Mouse (Mus musculus): ENCODE results near the gene Tsx. TPM values are rescaled to one million over a fixed set of nuclear protein-coding genes. Genes with fewer than 3 reads are reported as not detected.
"Not testable (repeated sequence)": the region's sequence is repeated elsewhere in the genome, so short reads cannot be mapped to it uniquely, and the experiment has no call there.

Gene Tsx
- total RNA-seq (2017): not detected in 2 replicates

DNA sequence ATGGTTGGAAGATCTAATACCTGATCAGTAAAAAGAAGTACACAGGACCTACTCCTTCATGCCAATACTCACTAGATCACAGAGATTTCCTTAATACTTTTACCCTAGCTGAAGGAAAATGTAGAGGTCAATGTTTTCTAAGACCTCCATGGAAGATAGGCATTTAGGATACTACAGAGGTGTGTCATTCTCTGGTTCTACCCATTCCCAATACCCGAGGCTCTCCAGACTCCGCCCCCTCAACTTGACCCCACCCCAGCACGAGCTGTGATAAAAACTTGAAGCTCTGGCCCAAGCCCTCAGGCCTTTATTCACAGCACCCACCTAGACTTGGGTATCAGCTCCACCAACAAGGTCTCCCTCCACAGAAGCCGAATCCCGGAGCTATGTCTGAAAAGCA lies at the start of gene Tsx:
Gene Tsx (plus strand): TSS at position 301 of the 400 bp plus-strand sequence.
- ATAC-seq (replicated peaks in 1 of 2; ENCODE audit: insufficient read depth in 1 of 2, low FRiP score in 2 of 2, low TSS enrichment in 1 of 2, low read depth in 1 of 2, poor library complexity in 2 of 2, severe bottlenecking in 2 of 2): no peak

DNA sequence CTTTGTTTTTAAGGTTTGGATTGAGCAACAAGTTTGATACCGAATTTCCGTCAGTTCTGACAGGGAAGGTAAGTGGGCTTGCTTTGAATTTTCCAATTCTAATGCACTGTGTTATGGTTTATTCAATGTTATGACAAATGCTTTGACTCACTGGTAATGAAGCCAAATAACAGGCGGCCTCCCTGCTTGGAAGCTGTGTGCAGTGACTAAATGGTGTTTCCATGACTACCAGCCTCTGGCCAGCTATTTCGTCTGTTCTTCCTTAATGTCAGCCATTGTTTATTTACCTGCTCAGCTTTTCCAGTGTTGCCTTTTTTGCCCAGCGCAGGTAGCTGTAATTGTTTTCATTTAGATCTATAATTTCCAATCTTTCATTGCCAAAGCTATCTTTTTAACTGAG lies 48.1 kb upstream of the Tsx start:
- no peak for ATAC-seq (replicated peaks in 1 of 2; ENCODE audit: insufficient read depth in 1 of 2, low FRiP score in 2 of 2, low TSS enrichment in 1 of 2, low read depth in 1 of 2, poor library complexity in 2 of 2, severe bottlenecking in 2 of 2)

DNA sequence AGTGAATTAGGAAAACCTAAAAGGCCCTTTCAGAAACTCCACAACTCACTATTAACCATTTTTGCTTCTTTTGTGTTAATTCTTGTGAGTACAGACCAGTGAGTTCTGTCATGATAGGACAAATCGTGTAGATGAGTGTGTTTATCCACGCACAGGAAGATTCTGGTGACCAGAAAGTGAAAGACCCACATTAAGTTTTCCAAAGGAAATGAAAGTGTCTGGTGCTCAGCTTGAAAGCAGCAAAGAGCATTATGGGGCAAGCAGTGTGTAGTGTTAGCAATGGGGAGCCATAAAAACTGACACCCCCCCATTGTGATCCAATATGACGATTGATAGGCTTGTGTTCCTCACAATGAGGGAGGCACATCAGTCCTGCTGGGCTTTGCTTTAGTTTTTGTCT lies 45.6 kb upstream of the Tsx start:
- no peak for ATAC-seq (replicated peaks in 1 of 2; ENCODE audit: insufficient read depth in 1 of 2, low FRiP score in 2 of 2, low TSS enrichment in 1 of 2, low read depth in 1 of 2, poor library complexity in 2 of 2, severe bottlenecking in 2 of 2)

DNA sequence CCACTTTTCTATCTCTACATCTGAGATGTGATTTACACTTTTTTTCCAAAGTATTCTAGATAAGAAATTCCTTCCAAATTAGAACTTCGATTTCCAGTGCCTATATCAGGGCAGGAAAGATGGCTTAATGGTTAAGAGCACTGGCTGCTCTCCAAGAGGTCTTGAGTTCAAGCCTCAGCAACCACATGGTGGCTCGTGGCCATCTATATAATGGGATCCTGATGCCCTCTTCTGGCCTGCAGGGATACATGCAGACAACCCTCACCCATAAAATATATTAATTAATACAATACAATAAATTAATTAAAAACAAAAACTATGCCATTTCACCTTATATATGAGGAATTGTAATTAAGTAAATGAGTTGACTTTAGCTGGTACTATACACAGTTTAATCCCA lies 43.0 kb upstream of the Tsx start:
- ATAC-seq (replicated peaks in 1 of 2; ENCODE audit: insufficient read depth in 1 of 2, low FRiP score in 2 of 2, low TSS enrichment in 1 of 2, low read depth in 1 of 2, poor library complexity in 2 of 2, severe bottlenecking in 2 of 2): no peak

DNA sequence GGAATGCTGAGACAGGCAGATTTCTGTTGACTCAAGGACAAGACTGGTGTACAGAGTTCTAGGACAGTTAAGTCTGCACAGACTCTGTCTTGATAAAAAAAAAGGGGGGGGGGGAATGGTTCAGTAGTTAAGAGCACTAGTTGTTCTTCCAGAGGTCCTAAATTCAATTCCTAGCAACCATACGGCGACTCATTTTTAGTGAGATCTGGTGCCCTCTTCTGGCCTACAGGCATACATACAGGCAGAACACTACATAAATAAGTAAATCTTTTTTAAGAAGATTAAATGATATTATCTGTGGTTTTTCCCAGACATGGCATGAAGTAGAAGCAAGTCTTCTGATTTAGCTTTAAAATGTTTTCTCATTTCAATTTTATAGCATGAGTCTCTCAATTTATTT lies 42.6 kb upstream of the Tsx start:
- no peak for ATAC-seq (replicated peaks in 1 of 2; ENCODE audit: insufficient read depth in 1 of 2, low FRiP score in 2 of 2, low TSS enrichment in 1 of 2, low read depth in 1 of 2, poor library complexity in 2 of 2, severe bottlenecking in 2 of 2)

DNA sequence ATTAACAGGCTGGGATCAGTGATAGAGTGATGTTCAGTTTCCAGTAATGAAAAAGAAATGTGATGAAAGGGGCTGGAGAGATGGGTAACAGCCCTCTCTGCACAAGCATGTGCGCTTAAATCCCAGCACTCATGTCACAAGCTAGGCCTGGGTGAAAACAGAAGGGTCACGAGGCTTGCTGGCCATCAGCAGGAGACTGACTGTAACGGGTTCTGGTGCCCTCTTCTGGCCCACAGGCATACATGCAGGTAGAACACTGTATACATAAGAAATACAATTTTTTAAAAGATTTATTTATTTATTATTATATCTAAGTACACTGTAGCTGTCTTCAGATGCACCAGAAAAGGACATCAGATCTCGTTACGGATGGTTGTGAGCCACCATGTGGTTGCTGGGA lies 40.0 kb upstream of the Tsx start:
- no peak for ATAC-seq (replicated peaks in 1 of 2; ENCODE audit: insufficient read depth in 1 of 2, low FRiP score in 2 of 2, low TSS enrichment in 1 of 2, low read depth in 1 of 2, poor library complexity in 2 of 2, severe bottlenecking in 2 of 2)

DNA sequence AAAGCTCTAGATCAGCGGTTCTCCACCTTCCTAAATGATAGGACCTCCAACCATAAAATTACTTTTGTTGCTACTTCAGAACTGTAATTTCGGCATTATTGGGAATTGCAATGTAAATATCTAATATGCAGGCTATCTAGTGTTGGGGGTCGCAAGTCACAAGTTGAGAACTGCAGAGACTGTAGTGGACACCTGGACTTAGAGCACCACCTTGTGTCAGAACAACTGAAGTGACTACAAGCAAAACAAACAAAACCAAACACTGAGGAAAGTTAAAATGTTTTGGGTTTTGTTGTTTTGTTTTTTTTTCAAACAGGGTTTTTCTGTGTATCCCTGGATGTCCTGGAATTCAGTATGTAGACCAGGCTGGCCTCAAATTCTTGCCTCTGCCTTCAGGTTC lies 29.7 kb upstream of the Tsx start:
- no peak for ATAC-seq (replicated peaks in 1 of 2; ENCODE audit: insufficient read depth in 1 of 2, low FRiP score in 2 of 2, low TSS enrichment in 1 of 2, low read depth in 1 of 2, poor library complexity in 2 of 2, severe bottlenecking in 2 of 2)

DNA sequence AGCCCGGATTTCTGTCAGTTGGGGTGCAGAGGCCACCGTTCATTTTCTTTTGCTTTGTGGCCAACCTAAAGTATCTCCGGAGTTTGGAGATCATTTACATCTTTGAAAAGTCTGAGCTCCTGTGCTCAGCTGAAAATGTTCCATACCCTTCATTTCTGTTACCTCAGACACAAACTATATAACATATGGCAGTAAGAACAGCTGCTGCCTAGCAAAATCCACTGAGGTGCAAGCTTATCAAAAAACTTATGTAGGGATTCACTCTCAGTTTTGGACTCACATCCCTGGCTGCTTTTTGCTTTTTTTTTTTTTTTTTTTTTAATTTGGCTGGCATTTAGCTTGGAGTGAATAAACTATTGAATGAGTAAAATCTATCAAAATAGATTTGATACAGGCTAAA lies 26.1 kb upstream of the Tsx start:
- ATAC-seq (replicated peaks in 1 of 2; ENCODE audit: insufficient read depth in 1 of 2, low FRiP score in 2 of 2, low TSS enrichment in 1 of 2, low read depth in 1 of 2, poor library complexity in 2 of 2, severe bottlenecking in 2 of 2): no peak

DNA sequence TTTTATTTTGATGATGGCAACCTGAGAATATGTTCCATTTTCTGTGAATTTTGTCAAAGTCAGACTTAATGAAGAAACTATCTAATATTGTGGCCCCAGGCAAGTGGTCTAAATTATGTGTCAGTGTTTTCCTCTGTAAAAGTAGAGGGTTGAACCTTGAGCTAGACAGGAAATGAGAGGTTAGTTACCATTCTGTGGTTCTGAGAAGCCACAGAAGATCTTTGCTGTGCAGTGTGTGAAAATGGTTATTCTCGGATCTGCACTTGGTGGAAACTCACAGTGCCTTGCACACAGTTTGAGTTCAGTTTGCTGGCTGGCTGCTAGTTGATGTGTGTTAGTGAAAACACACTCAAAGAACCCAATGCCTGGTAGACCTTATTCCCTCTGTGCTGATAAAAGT lies 20.4 kb upstream of the Tsx start:
- ATAC-seq (replicated peaks in 1 of 2; ENCODE audit: insufficient read depth in 1 of 2, low FRiP score in 2 of 2, low TSS enrichment in 1 of 2, low read depth in 1 of 2, poor library complexity in 2 of 2, severe bottlenecking in 2 of 2): no peak

DNA sequence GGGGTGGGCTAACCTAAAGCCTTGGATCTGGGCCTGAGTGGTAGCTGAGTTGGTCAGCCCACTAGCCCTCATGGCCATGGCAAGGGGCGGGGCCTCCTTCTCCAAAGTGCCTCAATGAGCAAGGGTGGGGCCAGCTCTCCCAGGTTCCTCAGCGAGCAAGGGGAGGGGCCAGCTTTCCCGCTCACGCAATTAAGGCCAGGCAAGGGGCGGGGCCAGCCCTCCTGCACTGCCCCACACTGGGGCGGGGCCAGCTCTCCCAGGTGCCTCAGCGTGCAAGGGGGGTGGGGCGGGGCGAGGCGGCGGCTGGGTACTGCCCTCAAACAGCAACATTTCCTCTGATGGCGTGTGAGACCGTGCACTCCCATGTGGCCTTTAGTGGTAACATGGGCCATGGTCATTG lies 9.2 kb upstream of the Tsx start:
- no peak for ATAC-seq (replicated peaks in 1 of 2; ENCODE audit: insufficient read depth in 1 of 2, low FRiP score in 2 of 2, low TSS enrichment in 1 of 2, low read depth in 1 of 2, poor library complexity in 2 of 2, severe bottlenecking in 2 of 2)

DNA sequence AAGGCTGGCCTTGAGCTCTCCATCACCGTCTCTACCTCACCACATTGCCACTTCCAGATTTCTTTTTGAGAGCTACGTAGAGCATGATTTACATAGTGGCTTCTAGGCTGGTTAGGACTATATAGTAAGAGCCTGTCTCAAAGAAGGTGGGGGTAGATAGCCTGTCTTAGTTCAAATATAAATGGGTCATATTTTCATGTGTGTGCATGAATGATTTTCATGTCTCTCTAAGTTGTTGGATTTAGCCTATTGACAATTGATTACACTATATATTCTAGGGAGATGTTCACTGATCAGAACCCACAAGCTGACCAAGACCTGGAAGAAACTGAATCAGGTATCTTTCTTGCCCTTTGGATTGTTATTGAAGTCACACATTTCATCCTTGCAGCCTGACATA lies 7.4 kb downstream of the Tsx start, which contains the start of gene Gm26992:
Gene Gm26992 (plus strand): TSS at position 301 of the 400 bp plus-strand sequence.
- ATAC-seq (replicated peaks in 1 of 2; ENCODE audit: insufficient read depth in 1 of 2, low FRiP score in 2 of 2, low TSS enrichment in 1 of 2, low read depth in 1 of 2, poor library complexity in 2 of 2, severe bottlenecking in 2 of 2): no peak

DNA sequence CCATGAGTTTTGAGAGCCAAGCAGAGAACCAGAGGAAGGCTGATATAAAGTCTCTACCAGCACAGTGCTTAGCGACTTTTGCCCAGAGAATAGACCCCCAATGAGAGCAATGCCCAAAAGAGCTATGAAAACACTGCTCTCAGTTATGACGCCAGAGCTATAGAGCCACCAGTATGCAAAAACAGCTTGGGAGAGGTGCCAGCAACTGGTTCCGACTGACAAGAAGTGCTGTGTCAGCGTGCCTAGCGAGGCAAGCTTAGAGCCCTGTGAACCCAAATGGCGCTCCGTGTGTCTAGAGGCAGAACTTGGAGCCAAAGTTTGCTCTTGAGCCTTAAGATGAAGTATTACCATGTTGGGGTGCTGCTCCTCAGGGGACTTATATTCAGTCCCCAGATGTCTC lies 13.4 kb downstream of the Tsx start:
- peak; percentile 48 to 76; a peak in 3 of 4 replicates for ATAC-seq (replicated peaks in 1 of 2; ENCODE audit: insufficient read depth in 1 of 2, low FRiP score in 2 of 2, low TSS enrichment in 1 of 2, low read depth in 1 of 2, poor library complexity in 2 of 2, severe bottlenecking in 2 of 2)

DNA sequence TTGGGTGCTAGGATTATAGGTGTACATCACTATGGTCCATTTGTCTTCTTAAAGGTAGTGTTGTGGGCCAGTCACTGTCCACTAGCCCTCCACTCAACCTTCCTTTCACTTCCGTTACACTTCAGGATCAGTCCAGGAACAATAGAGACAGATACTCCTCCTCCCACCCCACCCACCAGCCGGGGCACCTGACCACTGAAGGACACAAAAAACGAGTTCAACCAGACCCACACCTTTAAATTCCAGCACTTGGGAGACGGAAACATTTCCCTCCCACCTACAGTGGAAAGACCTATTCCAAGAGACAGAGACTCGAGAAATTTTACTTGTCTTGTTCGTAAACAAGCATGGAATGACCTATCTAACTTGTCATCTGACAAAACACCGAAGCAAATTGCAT lies 18.0 kb downstream of the Tsx start:
- ATAC-seq (replicated peaks in 1 of 2; ENCODE audit: insufficient read depth in 1 of 2, low FRiP score in 2 of 2, low TSS enrichment in 1 of 2, low read depth in 1 of 2, poor library complexity in 2 of 2, severe bottlenecking in 2 of 2): no peak

DNA sequence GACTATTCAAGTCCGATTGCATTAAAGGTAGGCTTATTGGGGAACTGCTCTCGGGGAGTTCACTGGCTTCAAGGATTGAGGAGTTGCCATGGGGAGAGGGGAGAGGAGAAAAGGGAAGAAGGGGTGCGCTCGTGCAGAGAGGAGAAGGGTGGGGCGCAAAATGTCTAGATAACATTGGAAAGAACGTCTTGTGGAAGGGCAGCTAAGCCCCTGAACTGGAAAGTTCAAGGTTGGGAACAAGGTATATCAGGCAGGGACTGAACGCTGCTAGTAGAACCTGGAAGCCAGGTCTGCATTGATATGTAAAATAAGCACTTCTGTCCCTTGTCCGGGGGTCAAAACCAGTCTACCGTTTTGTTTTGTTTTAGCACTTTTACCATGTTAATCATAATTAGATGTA lies 23.8 kb downstream of the Tsx start:
- ATAC-seq (replicated peaks in 1 of 2; ENCODE audit: insufficient read depth in 1 of 2, low FRiP score in 2 of 2, low TSS enrichment in 1 of 2, low read depth in 1 of 2, poor library complexity in 2 of 2, severe bottlenecking in 2 of 2): no peak

DNA sequence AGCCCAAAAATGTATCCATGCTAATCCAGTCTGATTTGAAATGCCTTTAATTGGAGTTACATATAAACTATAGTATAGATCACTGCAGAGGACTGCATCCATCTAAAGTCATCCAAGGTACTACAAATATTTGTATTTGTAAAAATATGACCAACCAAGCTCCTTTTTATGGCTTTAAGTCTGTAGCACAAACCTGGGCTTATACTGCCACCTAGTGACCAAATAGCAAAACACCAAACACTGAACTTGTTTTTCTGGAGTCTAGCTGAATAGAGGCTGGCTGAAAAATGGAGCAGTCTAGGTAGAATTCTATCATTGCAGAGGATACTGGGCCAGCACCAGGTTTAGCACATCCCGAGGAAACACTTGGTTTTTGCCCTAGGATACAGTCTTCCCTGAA lies 26.5 kb downstream of the Tsx start:
- ATAC-seq (replicated peaks in 1 of 2; ENCODE audit: insufficient read depth in 1 of 2, low FRiP score in 2 of 2, low TSS enrichment in 1 of 2, low read depth in 1 of 2, poor library complexity in 2 of 2, severe bottlenecking in 2 of 2): no peak; a peak in 2 of 4 replicates

DNA sequence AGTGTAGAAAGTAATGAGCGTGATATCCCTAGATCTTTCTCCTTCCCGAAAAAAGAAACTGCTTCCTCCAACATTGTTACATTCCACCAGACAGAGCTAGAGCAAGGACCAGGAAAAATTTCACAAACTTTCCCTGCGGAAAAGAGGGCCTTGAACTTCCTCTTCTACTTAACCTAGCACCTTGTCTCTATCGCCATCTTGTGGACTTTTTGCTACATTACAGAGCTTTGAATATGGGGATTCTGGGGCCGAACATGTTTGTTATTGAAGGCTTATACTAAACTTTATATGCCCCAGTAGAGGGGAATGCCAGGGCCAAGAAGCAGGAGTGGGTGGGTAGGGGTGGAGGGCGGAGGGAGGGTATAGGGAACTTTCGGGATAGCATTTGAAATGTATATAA lies 29.5 kb downstream of the Tsx start:
- peak in 1 of 2 experiments; percentile 36; a peak in 1 of 4 replicates for ATAC-seq (replicated peaks in 1 of 2; ENCODE audit: insufficient read depth in 1 of 2, low FRiP score in 2 of 2, low TSS enrichment in 1 of 2, low read depth in 1 of 2, poor library complexity in 2 of 2, severe bottlenecking in 2 of 2)

DNA sequence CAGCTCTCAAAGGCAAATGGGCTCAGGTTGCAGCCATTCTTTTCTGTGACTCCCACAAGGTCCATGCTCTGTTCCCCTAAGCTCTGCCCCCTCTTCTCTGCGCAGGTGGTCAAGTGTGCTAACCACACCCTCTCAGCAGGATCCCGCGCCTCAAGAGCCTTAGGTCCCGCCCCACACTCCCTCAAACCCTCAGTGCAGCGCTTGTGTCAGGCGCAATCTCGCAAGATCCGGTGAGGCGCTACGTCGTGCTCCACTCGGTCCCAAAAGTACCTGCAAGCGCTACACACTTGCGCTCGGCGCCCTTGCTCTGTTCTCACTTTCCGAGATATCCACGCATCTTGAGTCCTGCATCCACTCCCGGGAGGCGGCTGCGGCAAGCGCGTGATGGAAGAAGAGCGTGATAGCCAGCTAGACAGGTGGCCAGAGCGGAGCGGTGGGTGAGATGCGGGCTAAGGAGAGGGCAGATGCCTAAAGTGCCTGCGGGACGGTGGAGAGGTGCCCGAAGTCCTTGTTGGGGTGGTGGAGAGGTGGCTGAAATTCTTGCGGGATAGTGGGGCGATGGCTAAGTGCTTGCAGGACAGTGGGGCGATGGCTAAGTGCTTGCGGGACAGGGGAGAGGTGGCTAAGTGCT lies 33.4 kb downstream of the Tsx start:
- peak; percentile 87 to 88 for ATAC-seq (replicated peaks in 1 of 2; ENCODE audit: insufficient read depth in 1 of 2, low FRiP score in 2 of 2, low TSS enrichment in 1 of 2, low read depth in 1 of 2, poor library complexity in 2 of 2, severe bottlenecking in 2 of 2)

DNA sequence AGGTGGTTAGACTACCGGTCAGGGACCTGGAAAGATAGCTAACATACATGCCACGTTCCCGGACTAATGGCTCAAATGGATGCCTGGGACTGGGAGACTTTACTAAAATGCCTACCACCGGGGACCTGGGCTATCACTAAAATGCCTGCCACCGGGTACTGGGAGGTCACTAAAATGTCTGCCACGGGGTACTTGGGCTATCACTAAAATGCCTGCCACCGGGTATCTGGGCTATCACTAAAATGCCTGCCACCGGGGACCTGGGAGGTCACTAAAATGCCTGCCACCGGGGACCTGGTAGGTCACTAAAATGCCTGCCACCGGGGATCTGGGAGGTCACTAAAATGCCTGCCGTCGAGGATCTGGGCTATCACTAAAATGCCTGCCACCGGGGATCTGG lies 34.2 kb downstream of the Tsx start:
- ATAC-seq (replicated peaks in 1 of 2; ENCODE audit: insufficient read depth in 1 of 2, low FRiP score in 2 of 2, low TSS enrichment in 1 of 2, low read depth in 1 of 2, poor library complexity in 2 of 2, severe bottlenecking in 2 of 2): not testable (repeated sequence)

DNA sequence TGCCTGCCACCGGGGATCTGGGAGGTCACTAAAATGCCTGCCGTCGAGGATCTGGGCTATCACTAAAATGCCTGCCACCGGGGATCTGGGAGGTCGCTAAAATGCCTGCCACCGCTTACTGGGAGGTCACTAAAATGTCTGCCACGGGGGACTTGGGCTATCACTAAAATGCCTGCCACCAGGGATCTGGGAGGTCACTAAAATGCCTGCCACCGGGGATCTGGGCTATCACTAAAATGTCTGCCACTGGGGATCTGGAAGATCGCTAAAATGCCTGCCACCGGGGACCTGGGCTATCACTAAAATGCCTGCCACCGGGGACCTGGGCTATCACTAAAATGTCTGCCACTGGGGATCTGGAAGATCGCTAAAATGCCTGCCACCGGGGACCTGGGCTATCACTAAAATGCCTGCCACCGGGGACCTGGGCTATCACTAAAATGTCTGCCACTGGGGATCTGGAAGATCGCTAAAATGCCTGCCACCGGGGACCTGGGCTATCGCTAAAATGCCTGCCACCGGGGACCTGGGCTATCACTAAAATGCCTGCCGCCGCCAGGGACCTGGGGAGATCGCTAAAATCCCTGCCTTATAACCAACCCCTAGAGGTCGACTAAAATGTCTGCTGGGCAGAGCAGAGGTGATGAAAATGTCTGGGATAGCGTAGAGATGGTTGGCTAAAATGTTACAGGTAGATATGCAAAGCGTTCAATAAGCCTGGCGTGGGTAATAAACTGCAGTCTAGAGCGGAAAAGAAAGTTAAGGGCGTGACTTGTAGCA lies 34.9 kb downstream of the Tsx start:
- not testable (repeated sequence) for ATAC-seq (replicated peaks in 1 of 2; ENCODE audit: insufficient read depth in 1 of 2, low FRiP score in 2 of 2, low TSS enrichment in 1 of 2, low read depth in 1 of 2, poor library complexity in 2 of 2, severe bottlenecking in 2 of 2)

Data from hematopoietic stem cell, adult 5-6 weeks (primary cell).